Mouse (Mus musculus) MN1 (cell line): ENCODE measurements around the gene Smok2a.
"Not testable (repeated sequence)": the region's sequence is repeated elsewhere in the genome, so short reads cannot be mapped to it uniquely, and the experiment has no call there.

Source experiments
- DNase-seq: peaks from one replicate; pipeline ENCODE4 v3.0.0-alpha.2; 2016; ENCODE audit warnings: low spot score

The Smok2a gene

GRCm38 (mm10) chr17:13214169-13214568 lies 6.8 kb upstream of the Smok2a start:
- DNase-seq, result no peak

DNA sequence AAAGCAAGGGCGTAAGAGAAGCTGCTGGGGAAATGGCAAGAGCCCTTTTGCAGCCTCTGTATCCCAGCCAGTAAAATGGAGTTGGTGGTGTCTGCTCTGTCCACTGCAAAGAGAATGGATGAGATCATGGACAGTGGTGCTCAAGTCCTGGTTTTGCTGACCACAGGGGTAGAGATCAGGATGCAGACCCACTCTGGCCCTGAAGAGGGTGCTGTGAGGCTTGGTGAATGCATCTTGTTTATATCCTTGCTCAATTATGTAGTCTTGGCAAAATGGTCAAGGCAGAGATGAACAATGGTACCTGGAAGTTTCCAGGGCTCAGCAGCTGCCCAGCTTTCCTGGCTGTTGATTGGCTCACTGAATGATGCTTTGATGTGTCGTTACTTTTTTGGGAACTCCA lies 5.4 kb upstream of the Smok2a start:
- peak; percentile 14 for DNase-seq

GRCm38 (mm10) chr17:13221921-13222320 lies 933 bp downstream of the Smok2a start:
- not testable (repeated sequence) for DNase-seq

GRCm38 (mm10) chr17:13229957-13230356 lies 9.0 kb downstream of the Smok2a start, which contains the start of gene Smok2b:
TSS of gene Smok2b (plus strand) at chr17:13230257.
- not testable (repeated sequence) for DNase-seq

GRCm38 (mm10) chr17:13239461-13239860 lies 18.5 kb downstream of the Smok2a start:
- not testable (repeated sequence) for DNase-seq

GRCm38 (mm10) chr17:13240807-13241727 lies 20.1 kb downstream of the Smok2a start:
- not testable (repeated sequence) for DNase-seq

- DNase-seq, result not testable (repeated sequence)
Observed at GRCm38 (mm10) chr17:13254786-13255185, 33.8 kb downstream of the Smok2a start.
